Mouse (Mus musculus): Measurements from ENCODE around the gene Acot2.

GRCm38 (mm10) chr12:83947260-83947811, 40.3 kb upstream of the Acot2 start:
- no peak for TF ChIP-seq POLR2A (IDR thresholded peaks at IDR 0.05; ENCODE audit: low read depth, low read length)
- no peak for TF ChIP-seq CTCF (IDR thresholded peaks at IDR 0.05; ENCODE audit: extremely low read depth, insufficient read depth, insufficient read length, insufficient replicate concordance)

All from spleen, adult 2 months (tissue).